Mouse (Mus musculus) gastrocnemius, postnatal 4 days (tissue): ENCODE data around the gene Rflnb. TPM values are rescaled to one million over a fixed set of nuclear protein-coding genes. Genes with fewer than 3 reads are reported as not detected.

Experiments used
- DNase-seq, 2 experiments: peaks; one replicate each; pipeline ENCODE4 v3.0.0; 2021 to 2022; ENCODE audit warnings: low spot score in 2 of 2, mixed read lengths in 2 of 2
- long read RNA-seq, 2 experiments: library from polyadenylated mRNA; stranded (forward); transcript quantifications; one replicate each; pipeline ENCODE4 v2.0.0; 2021
- total RNA-seq, 2 experiments: library from RNA; stranded (reverse); gene quantifications; 2 replicates each; pipeline ENCODE4 v1.2.3; 2021

Gene Rflnb
- 10 to 100 TPM; 50.1 to 59.2 TPM for total RNA-seq
- long read RNA-seq, experiment 1, transcript Rflnb-201 (3 exons, 3,512 nt), result major isoform, 68 of 90 reads
- long read RNA-seq, experiment 1, partial matches to known transcripts, result 1 of 90 reads
- long read RNA-seq, experiment 1, other reads (novel, unspliced or antisense), result 21 of 90 reads
- long read RNA-seq, experiment 2, transcript Rflnb-201 (3 exons, 3,512 nt), result major isoform, 88 of 111 reads
- long read RNA-seq, experiment 2, partial matches to known transcripts, result 21 of 111 reads
- long read RNA-seq, experiment 2, other reads (novel, unspliced or antisense), result 2 of 111 reads

GRCm38 (mm10) chr11:76027139-76028071 is at the start of gene Rflnb:
Rflnb (minus strand) TSS chr11:76027782.
- DNase-seq, result peak; percentile 92 to 93

GRCm38 (mm10) chr11:76077341-76077740 is 49.8 kb upstream of the Rflnb start:
- DNase-seq, result no peak

GRCm38 (mm10) chr11:76074296-76075093 is 46.9 kb upstream of the Rflnb start:
- peak in 1 of 2 experiments; percentile 29 for DNase-seq

- DNase-seq, result no peak
These were observed 42.2 kb upstream of the Rflnb start for GRCm38 (mm10) chr11:76069816-76070215.

GRCm38 (mm10) chr11:76066563-76067156 is 39.1 kb upstream of the Rflnb start:
- DNase-seq, result no peak

- peak in 1 of 2 experiments; percentile 43 for DNase-seq
These were observed 38.0 kb upstream of the Rflnb start for GRCm38 (mm10) chr11:76065521-76066095.

GRCm38 (mm10) chr11:76064411-76064810 is 36.8 kb upstream of the Rflnb start:
- DNase-seq, result no peak

- no peak for DNase-seq
These were observed 33.3 kb upstream of the Rflnb start for GRCm38 (mm10) chr11:76060906-76061305.

- DNase-seq, result no peak
These were observed 32.4 kb upstream of the Rflnb start for GRCm38 (mm10) chr11:76059971-76060370.

GRCm38 (mm10) chr11:76056487-76056886 is 28.9 kb upstream of the Rflnb start:
- no peak for DNase-seq

GRCm38 (mm10) chr11:76052496-76052895 is 24.9 kb upstream of the Rflnb start:
- no peak for DNase-seq

GRCm38 (mm10) chr11:76050967-76051512 is 23.5 kb upstream of the Rflnb start:
- no peak for DNase-seq

- no peak for DNase-seq
These were observed 22.9 kb upstream of the Rflnb start for GRCm38 (mm10) chr11:76050509-76050908.

GRCm38 (mm10) chr11:76045367-76045766 is 17.8 kb upstream of the Rflnb start:
- no peak for DNase-seq

GRCm38 (mm10) chr11:76044468-76044867 is 16.9 kb upstream of the Rflnb start:
- DNase-seq, result no peak

GRCm38 (mm10) chr11:76042882-76043281 is 15.3 kb upstream of the Rflnb start:
- DNase-seq, result no peak

GRCm38 (mm10) chr11:76042041-76042638 is 14.6 kb upstream of the Rflnb start:
- no peak for DNase-seq

- no peak for DNase-seq
These were observed 13.3 kb upstream of the Rflnb start for GRCm38 (mm10) chr11:76040761-76041376.

GRCm38 (mm10) chr11:76040106-76040505 is 12.5 kb upstream of the Rflnb start:
- DNase-seq, result no peak
